Mouse (Mus musculus): Measurements from ENCODE around the gene Gdf1. TPM values are rescaled to one million over a fixed set of nuclear protein-coding genes. Genes with fewer than 3 reads are reported as not detected.

Gdf1 gene
- polyA plus RNA-seq, 1 experiment = 21.0 TPM

GRCm38 (mm10) chr8:70347443-70347842, 17.8 kb downstream of the Gdf1 start:
- Histone ChIP-seq H3K27me3 (ENCODE audit: control insufficient read depth, insufficient read depth, low read length) (no peaks in the 10 kb centered on the region), H3K27ac (ENCODE audit: insufficient read depth, low read length) (no peak overlapping the region), H3K4me3 (replicated peaks; ENCODE audit: insufficient read depth, low read depth, low read length) (no peak overlapping the region), H3K4me1 (ENCODE audit: control insufficient read depth, insufficient read depth, low read length) (peaks cover 71% of the 10 kb centered on the region)
- WGBS = 32% methylated on average over 4 of the region's 4 CpGs
- no peak for TF ChIP-seq CTCF (IDR thresholded peaks at IDR 0.05; ENCODE audit: borderline replicate concordance, insufficient read depth, low read depth, low read length)
- TF ChIP-seq POLR2A (IDR thresholded peaks at IDR 0.05; ENCODE audit: borderline replicate concordance, insufficient read depth, low read length) = no peak
- no peak for DNase-seq

DNA sequence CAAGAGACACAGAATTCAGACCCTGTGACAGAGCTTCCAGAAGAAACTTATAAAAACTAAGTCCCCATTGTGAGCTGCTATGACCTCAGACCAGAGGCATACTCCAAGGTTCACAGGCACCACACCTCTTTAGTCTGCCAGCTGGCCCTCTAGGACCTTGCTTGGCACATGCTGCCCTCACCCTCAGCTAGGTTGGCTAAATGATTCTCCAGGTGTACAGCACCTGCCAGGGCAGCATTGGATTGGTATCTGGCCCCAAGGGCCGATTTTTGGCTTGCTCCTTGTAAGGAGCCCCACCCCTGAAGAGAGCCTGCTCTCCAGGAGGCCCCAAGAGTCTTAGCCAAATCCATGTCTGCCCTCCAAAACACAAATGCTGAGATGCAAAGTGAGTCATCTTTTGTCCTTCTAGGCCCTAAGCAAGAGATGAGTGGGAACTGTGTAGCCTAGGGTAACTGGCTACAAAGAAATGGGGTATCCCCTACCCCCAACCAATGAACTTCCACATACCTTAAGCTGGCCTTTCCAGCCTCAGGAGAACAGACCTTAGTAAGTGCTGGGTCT, 18.3 kb downstream of the Gdf1 start:
- 6% methylated on average over 1 of the region's 1 CpGs for WGBS
- no peak overlapping the region for H3K4me3 ChIP-seq (replicated peaks; ENCODE audit: insufficient read depth, low read depth, low read length)
- H3K4me1 ChIP-seq (ENCODE audit: control insufficient read depth, insufficient read depth, low read length) = peaks cover 66% of the 10 kb centered on the region
- TF ChIP-seq CTCF (IDR thresholded peaks at IDR 0.05; ENCODE audit: borderline replicate concordance, insufficient read depth, low read depth, low read length) (no peak), POLR2A (IDR thresholded peaks at IDR 0.05; ENCODE audit: borderline replicate concordance, insufficient read depth, low read length) (no peak)
- H3K27ac ChIP-seq (ENCODE audit: insufficient read depth, low read length) = peak overlapping the region; percentile 40; the same call in 1 of the 2 replicates
- no peaks in the 10 kb centered on the region for H3K27me3 ChIP-seq (ENCODE audit: control insufficient read depth, insufficient read depth, low read length)
- peak; percentile 40 to 57 for DNase-seq

DNA sequence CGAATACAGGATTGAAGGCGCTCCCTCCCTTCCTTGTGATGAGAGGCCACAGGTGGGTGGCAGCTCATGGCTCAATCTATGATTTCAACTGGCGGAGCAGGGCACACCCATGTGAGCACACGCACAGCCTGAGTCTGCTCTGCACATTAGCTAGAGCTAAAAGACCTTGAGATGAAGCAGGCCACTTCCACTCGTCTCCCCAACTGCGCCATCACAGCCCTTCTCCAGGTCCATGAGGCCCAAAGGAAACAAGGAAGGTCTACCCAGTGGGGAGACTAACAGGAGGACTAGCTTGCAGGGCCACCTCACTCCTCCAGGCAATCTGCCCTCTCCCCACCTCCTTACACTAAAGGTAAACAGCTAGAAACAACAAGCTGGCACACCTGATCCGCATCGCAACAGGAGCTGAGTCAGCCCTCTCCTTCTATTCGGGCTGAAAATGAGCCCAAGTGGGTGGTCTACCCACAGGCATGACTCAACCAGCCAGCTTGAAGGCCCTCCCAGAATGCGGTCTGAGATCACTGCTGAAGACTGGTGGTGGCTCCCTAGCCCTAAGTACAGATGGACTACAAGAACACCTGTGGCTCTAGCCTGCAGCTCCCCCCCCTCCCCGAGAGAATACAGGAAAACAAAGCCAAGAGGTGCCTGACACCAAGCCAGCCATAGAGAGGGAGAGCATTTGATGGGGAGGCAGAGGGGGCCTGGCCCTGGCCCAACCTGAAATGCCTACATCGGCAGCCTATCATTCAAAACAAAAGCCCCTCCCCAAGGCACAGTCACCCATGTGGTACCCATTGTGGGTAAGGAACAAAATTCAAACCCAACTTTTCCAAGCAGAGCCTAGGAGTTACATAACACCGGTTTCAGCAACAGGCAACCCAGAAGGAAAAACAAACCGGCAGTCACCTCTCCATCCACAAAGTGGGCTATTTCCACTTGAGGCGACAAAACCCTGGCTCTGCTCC, 21.7 kb downstream of the Gdf1 start:
- peak overlapping the region; percentile 60 for H3K27ac ChIP-seq (ENCODE audit: insufficient read depth, low read length)

DNA sequence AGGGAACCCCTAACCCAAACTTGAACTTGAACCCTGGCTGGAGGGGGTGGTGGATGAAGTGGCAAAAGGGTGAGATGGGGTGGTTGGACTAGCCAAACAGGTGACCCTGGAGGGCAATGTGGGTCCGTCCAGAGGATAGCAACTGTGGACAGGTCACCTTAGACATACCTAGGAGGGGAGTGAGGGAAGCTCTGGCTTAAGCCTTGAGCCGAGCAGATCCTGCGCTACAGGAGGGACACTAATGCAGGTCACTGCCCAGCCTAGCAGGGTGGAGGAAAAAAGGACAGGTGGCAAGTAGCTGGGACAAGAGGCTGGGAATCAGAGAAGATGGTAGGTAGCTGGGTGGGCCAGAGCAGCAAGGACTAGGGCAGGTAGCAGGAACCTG, 22.4 kb downstream of the Gdf1 start:
- peak in 1 of 2 experiments; percentile 53 for DNase-seq
- TF ChIP-seq CTCF (IDR thresholded peaks at IDR 0.05; ENCODE audit: borderline replicate concordance, insufficient read depth, low read depth, low read length) = no peak
- TF ChIP-seq POLR2A (IDR thresholded peaks at IDR 0.05; ENCODE audit: borderline replicate concordance, insufficient read depth, low read length) = no peak
- no peaks in the 10 kb centered on the region for H3K27me3 ChIP-seq (ENCODE audit: control insufficient read depth, insufficient read depth, low read length)
- H3K4me1 ChIP-seq (ENCODE audit: control insufficient read depth, insufficient read depth, low read length) = peaks cover 43% of the 10 kb centered on the region
- peak overlapping the region; percentile 89 for H3K4me3 ChIP-seq (replicated peaks; ENCODE audit: insufficient read depth, low read depth, low read length)
- WGBS = 4% methylated on average over 3 of the region's 3 CpGs
- peak overlapping the region; percentile 60 for H3K27ac ChIP-seq (ENCODE audit: insufficient read depth, low read length)

More for the DNA sequence above, 21.7 kb downstream of the Gdf1 start:
- Histone ChIP-seq H3K4me1 (ENCODE audit: control insufficient read depth, insufficient read depth, low read length) (peaks cover 48% of the 10 kb centered on the region), H3K27me3 (ENCODE audit: control insufficient read depth, insufficient read depth, low read length) (no peaks in the 10 kb centered on the region), H3K4me3 (replicated peaks; ENCODE audit: insufficient read depth, low read depth, low read length) (peak overlapping the region; percentile 89)
- 9% methylated on average over 15 of the region's 15 CpGs for WGBS
- peak; percentile 62 to 74 for DNase-seq
- no peak; the same call in 1 of the 2 replicates for TF ChIP-seq POLR2A (IDR thresholded peaks at IDR 0.05; ENCODE audit: borderline replicate concordance, insufficient read depth, low read length)
- TF ChIP-seq CTCF (IDR thresholded peaks at IDR 0.05; ENCODE audit: borderline replicate concordance, insufficient read depth, low read depth, low read length) = no peak

DNA sequence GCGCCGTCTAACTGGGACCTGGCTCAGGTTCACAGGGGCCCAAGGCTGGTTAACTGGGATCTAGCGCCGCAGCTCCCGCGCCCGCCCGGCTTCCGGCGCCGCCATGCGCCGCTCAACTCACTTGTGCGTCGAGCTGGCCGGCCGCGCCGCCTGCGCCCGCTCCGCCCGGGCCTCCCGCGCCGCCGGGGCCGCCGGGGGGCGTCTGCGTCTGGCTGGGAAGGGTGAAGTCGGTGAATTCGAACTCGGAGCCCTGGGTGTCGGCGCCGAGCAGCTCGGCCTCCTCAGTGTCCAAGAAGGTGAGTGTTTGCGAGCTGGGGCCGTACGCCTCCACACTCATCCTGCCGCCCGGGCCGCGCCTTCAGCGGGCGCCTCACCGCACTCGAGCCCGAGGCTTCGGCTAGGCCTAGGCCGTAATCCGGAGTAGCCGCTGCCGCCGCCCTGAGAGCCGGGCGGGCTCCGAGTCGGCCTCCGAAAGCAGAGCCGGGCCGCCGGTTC, 23.1 kb downstream of the Gdf1 start:
- H3K4me3 ChIP-seq (replicated peaks; ENCODE audit: insufficient read depth, low read depth, low read length) = peak overlapping the region; percentile 89
- TF ChIP-seq POLR2A (IDR thresholded peaks at IDR 0.05; ENCODE audit: borderline replicate concordance, insufficient read depth, low read length) (no peak), CTCF (IDR thresholded peaks at IDR 0.05; ENCODE audit: borderline replicate concordance, insufficient read depth, low read depth, low read length) (no peak)
- peak overlapping the region; percentile 60; the same call in 1 of the 2 replicates for H3K27ac ChIP-seq (ENCODE audit: insufficient read depth, low read length)
- under 1% methylated on average over 60 of the region's 64 CpGs for WGBS
- H3K4me1 ChIP-seq (ENCODE audit: control insufficient read depth, insufficient read depth, low read length) = peaks cover 37% of the 10 kb centered on the region
- no peak for DNase-seq
- no peaks in the 10 kb centered on the region for H3K27me3 ChIP-seq (ENCODE audit: control insufficient read depth, insufficient read depth, low read length)

DNA sequence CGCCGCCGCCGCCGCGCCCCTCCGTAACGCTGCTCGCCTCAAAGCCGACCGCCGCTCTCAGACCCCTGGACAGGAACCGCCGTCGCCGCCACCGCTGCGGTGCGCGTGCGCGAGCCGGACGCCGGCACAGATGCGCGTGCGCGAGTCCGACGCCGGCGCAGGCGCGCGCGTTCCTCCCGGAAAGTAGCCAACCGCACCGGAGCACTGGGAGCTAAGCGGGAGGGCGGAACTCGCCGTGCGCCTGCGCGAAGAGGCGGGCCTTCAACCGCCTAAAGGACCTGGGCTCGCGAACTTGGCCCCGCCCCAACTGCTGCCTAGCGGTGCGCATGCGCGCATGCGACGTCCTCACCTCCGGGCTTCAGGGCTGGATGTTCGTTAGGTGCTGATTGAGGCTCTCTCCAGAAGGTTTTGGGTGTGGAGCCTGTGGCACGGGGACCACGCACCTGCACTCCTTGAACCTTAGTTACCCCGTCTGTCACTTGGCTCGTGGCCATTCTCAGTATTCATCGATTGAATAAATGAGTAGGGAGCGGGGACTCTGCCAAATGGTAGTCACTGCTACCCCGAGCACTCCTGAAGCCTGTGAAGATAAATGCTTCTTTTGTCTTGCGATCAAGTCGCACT, 23.7 kb downstream of the Gdf1 start, which contains the start of gene Upf1:
Gene Upf1, minus strand, starts transcription at position 85 of the 624 bp plus-strand sequence.
- H3K27ac ChIP-seq (ENCODE audit: insufficient read depth, low read length) = peak within 1 kb of the TSS; percentile 89
- DNase-seq = peak; percentile 100
- under 1% methylated on average over 69 of the region's 69 CpGs for WGBS
- no peaks in the 10 kb centered on the region for H3K27me3 ChIP-seq (ENCODE audit: control insufficient read depth, insufficient read depth, low read length)
- H3K4me3 ChIP-seq (replicated peaks; ENCODE audit: insufficient read depth, low read depth, low read length) = peak within 1 kb of the TSS; percentile 89
- TF ChIP-seq POLR2A (IDR thresholded peaks at IDR 0.05; ENCODE audit: borderline replicate concordance, insufficient read depth, low read length) (peak; percentile 99), CTCF (IDR thresholded peaks at IDR 0.05; ENCODE audit: borderline replicate concordance, insufficient read depth, low read depth, low read length) (no peak)
- peaks cover 31% of the 10 kb centered on the region for H3K4me1 ChIP-seq (ENCODE audit: control insufficient read depth, insufficient read depth, low read length)

- WGBS = 55% methylated on average over 4 of the region's 4 CpGs
- no peak for TF ChIP-seq CTCF (IDR thresholded peaks at IDR 0.05; ENCODE audit: borderline replicate concordance, insufficient read depth, low read depth, low read length)
- TF ChIP-seq POLR2A (IDR thresholded peaks at IDR 0.05; ENCODE audit: borderline replicate concordance, insufficient read depth, low read length) = no peak
- peaks cover 24% of the 10 kb centered on the region for H3K4me1 ChIP-seq (ENCODE audit: control insufficient read depth, insufficient read depth, low read length)
- no peak for DNase-seq
- peak overlapping the region; percentile 89; the same call in 1 of the 2 replicates for H3K27ac ChIP-seq (ENCODE audit: insufficient read depth, low read length)
- H3K4me3 ChIP-seq (replicated peaks; ENCODE audit: insufficient read depth, low read depth, low read length) = peak overlapping the region; percentile 61
- H3K27me3 ChIP-seq (ENCODE audit: control insufficient read depth, insufficient read depth, low read length) = no peaks in the 10 kb centered on the region
Observed at GRCm38 (mm10) chr8:70354004-70354403, 24.4 kb downstream of the Gdf1 start.

All from cerebellum, adult 2 months (tissue).